Mouse (Mus musculus) cerebral cortex, adult 2 months (tissue): ENCODE measurements around the gene Klk15.

ENCODE experiments used
- WGBS: fragments of 180-500 bp; shearing (Covaris S2); methylation state at CpG from one replicate; pipeline ENCODE4 v1.1.7; 2018; 5-methylcytosine and 5-hydroxymethylcytosine counted together

Gene Klk15

GRCm38 (mm10) chr7:43975761-43976160 is 42.2 kb downstream of the Klk15 start, which contains the start of gene Klk1b9:
Gene Klk1b9 (plus strand): TSS chr7:43976061.
- 75% methylated on average over 1 of the region's 1 CpGs for WGBS
